Mouse (Mus musculus): ENCODE measurements at regions not wholly inside any gene's neighbourhood (a gene's known extent, or its start where the extent isn't known, plus 50 kb on each side); places are given as distances from the start of the nearest gene placed in this dataset.

DNA sequence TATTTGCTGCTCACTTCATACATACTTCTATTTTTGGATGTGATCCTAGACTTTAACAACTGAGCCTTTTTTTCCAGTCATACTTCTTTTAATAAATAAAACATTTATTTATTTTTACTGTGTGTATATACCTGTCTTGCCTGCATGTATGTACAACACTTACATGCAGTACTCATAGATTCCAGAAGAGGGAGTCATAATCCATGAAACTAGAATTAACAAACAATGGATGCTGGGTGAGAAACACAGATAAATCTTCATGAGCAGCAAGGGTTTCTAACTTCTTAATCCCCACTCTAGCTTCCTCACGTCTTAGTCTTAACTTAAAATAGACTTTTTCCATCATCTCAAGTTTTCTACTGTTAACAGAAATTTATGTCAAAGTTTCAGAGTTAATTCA lies 1253.7 kb upstream of the Nr2f1 start:
- Histone ChIP-seq H3K4me2 (replicated peaks; ENCODE audit: low read depth, low read length) (no peak overlapping the region), H3K4me3 (ENCODE audit: low read depth, low read length) (no peak overlapping the region), H3K9me3 (ENCODE audit: control insufficient read depth, low read length) (no peaks in the 10 kb centered on the region), H3K36me3 (ENCODE audit: control insufficient read depth, insufficient read depth, low read length) (no peaks in the 10 kb centered on the region), H3K27me3 (ENCODE audit: control insufficient read depth, insufficient read depth, low read length) (no peaks in the 10 kb centered on the region), H3K4me1 (replicated peaks; ENCODE audit: control insufficient read depth, insufficient read depth, low read length) (no peaks in the 10 kb centered on the region), H3K27ac (ENCODE audit: low read depth, low read length) (no peak overlapping the region), H3K9ac (ENCODE audit: low read depth, low read length) (no peak overlapping the region)
- ATAC-seq (ENCODE audit: low FRiP score) (no peak), DNase-seq (ENCODE audit: low spot score) (peak; percentile 37)
- WGBS, result 74% methylated on average over 1 of the region's 1 CpGs

DNA sequence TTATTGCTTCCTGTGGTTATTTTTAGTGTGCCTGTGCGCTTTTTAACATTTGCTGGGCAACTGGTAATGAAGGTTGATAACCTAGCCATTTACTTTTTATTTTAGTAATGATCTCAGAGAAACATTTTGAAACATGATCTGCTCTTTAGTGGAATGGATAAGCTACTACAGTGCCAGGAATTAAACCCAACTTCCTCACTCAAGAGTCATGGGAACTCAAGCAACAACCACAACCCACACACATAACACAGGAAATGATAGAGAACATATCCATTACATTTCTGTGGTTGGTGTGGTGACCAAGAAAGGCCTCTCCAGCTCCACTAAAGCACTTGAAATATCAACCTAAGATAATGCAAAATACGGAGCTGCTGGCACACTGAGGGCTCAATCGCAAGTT lies 1243.6 kb upstream of the Nr2f1 start:
- Histone ChIP-seq H3K4me3 (ENCODE audit: low read depth, low read length) (no peak overlapping the region), H3K4me2 (replicated peaks; ENCODE audit: low read depth, low read length) (no peak overlapping the region), H3K9ac (ENCODE audit: low read depth, low read length) (no peak overlapping the region), H3K4me1 (replicated peaks; ENCODE audit: control insufficient read depth, insufficient read depth, low read length) (no peaks in the 10 kb centered on the region), H3K27ac (ENCODE audit: low read depth, low read length) (no peak overlapping the region), H3K9me3 (ENCODE audit: control insufficient read depth, low read length) (no peaks in the 10 kb centered on the region), H3K36me3 (ENCODE audit: control insufficient read depth, insufficient read depth, low read length) (no peaks in the 10 kb centered on the region), H3K27me3 (ENCODE audit: control insufficient read depth, insufficient read depth, low read length) (no peaks in the 10 kb centered on the region)
- DNase-seq (ENCODE audit: low spot score) (no peak), ATAC-seq (ENCODE audit: low FRiP score) (no peak)
- 89% methylated on average over 3 of the region's 3 CpGs for WGBS

DNA sequence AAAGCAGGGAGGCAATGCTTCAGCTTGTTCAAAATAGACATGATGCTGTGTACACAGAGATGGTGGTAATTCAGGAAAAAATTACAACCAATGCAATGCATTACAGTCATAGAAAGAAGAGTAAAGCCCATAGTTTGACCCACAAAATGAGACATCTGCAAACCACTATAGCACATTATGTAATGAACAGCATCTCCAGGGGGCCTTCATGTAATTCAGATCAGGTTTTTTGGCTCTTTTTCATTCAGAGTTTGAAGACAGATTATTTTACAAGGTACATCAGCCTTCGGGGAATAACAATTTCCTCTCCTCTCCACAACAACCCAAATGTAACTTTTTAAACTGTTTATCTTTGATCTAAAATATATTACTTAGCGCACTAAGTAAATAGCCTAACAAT lies 1243.1 kb upstream of the Nr2f1 start:
- Histone ChIP-seq H3K4me1 (replicated peaks; ENCODE audit: control insufficient read depth, insufficient read depth, low read length) (no peaks in the 10 kb centered on the region), H3K36me3 (ENCODE audit: control insufficient read depth, insufficient read depth, low read length) (no peaks in the 10 kb centered on the region), H3K27ac (ENCODE audit: low read depth, low read length) (no peak overlapping the region), H3K9ac (ENCODE audit: low read depth, low read length) (no peak overlapping the region), H3K27me3 (ENCODE audit: control insufficient read depth, insufficient read depth, low read length) (no peaks in the 10 kb centered on the region), H3K4me3 (ENCODE audit: low read depth, low read length) (no peak overlapping the region), H3K9me3 (ENCODE audit: control insufficient read depth, low read length) (no peaks in the 10 kb centered on the region), H3K4me2 (replicated peaks; ENCODE audit: low read depth, low read length) (no peak overlapping the region)
- DNase-seq (ENCODE audit: low spot score) (no peak), ATAC-seq (ENCODE audit: low FRiP score) (no peak)
- WGBS, result 76% methylated on average over 2 of the region's 2 CpGs

DNA sequence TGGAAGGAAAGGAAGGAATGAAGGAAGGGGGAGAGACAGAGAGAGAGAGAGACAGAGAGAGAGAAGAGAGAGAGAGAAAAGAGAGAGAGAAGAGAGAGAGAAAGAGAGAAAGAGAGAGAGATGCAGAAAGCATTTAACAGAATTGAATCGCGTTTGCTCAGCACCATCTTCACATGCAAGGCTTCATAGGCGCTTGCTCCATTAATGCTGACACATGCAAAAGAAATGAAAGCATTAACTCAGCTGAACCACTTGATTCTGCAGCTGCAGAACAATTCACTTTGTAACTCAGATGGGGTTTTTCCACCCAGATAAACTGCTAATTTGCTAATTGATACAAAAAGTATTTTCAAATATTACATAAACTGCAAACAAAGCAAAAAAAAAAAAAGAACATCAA lies 1231.9 kb upstream of the Nr2f1 start:
- no peaks in the 10 kb centered on the region for H3K4me1 ChIP-seq (replicated peaks; ENCODE audit: control insufficient read depth, insufficient read depth, low read length)
- no peaks in the 10 kb centered on the region for H3K9me3 ChIP-seq (ENCODE audit: control insufficient read depth, low read length)
- no peaks in the 10 kb centered on the region for H3K27me3 ChIP-seq (ENCODE audit: control insufficient read depth, insufficient read depth, low read length)
- DNase-seq (ENCODE audit: low spot score), result no peak
- no peak overlapping the region for H3K27ac ChIP-seq (ENCODE audit: low read depth, low read length)
- no peak overlapping the region for H3K4me3 ChIP-seq (ENCODE audit: low read depth, low read length)
- 52% methylated on average over 3 of the region's 3 CpGs for WGBS
- H3K9ac ChIP-seq (ENCODE audit: low read depth, low read length), result no peak overlapping the region
- no peaks in the 10 kb centered on the region for H3K36me3 ChIP-seq (ENCODE audit: control insufficient read depth, insufficient read depth, low read length)
- ATAC-seq (ENCODE audit: low FRiP score), result no peak
- H3K4me2 ChIP-seq (replicated peaks; ENCODE audit: low read depth, low read length), result no peak overlapping the region

DNA sequence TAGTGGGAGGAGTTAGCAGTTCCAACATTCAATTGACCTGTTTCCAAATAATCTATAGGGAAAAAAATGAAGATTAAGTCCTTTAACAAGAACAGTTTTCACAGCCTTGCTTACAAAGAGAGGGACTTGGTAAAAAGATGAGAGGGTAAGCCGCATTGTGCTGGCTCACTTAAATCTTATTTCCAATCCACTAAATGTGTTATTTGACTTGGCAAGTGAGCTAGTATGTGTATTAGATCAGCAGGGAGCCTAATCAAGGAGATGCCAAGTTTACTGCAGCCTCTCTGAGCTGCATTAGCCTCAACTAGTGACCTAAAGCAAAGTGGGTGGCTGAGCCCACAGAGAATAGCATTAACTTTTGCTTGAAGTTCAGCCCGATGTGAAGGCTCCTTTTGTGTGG lies 1231.4 kb upstream of the Nr2f1 start:
- Histone ChIP-seq H3K27ac (ENCODE audit: low read depth, low read length) (no peak overlapping the region), H3K4me2 (replicated peaks; ENCODE audit: low read depth, low read length) (no peak overlapping the region)

DNA sequence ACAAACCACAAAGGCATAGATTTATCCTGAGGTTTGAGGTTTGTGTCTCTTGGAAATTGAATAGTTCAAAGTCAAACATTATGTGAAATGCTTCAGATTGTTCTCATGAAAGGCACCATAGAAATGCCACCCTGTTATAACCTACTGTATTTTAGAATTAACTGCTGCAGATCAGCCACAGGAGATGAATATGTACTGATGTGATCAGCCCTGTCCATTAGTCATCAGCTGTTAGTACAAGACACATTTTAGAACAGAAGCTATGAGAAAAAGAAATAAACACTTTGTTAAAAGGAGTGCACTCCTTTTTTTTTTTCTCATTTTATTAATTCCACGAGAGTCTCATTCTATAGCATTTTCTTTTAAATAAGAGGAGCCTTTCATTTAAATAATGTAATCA lies 1231.0 kb upstream of the Nr2f1 start:
- no peak overlapping the region for H3K9ac ChIP-seq (ENCODE audit: low read depth, low read length)
- no peaks in the 10 kb centered on the region for H3K36me3 ChIP-seq (ENCODE audit: control insufficient read depth, insufficient read depth, low read length)
- WGBS, result 43% methylated on average over 1 of the region's 1 CpGs
- no peak overlapping the region for H3K4me3 ChIP-seq (ENCODE audit: low read depth, low read length)
- no peaks in the 10 kb centered on the region for H3K27me3 ChIP-seq (ENCODE audit: control insufficient read depth, insufficient read depth, low read length)
- ATAC-seq (ENCODE audit: low FRiP score) (no peak), DNase-seq (ENCODE audit: low spot score) (no peak)
- H3K9me3 ChIP-seq (ENCODE audit: control insufficient read depth, low read length), result no peaks in the 10 kb centered on the region
- no peak overlapping the region for H3K4me2 ChIP-seq (replicated peaks; ENCODE audit: low read depth, low read length)
- H3K27ac ChIP-seq (ENCODE audit: low read depth, low read length), result no peak overlapping the region
- H3K4me1 ChIP-seq (replicated peaks; ENCODE audit: control insufficient read depth, insufficient read depth, low read length), result no peaks in the 10 kb centered on the region

More for the DNA sequence above, 1231.4 kb upstream of the Nr2f1 start:
- H3K9me3 ChIP-seq (ENCODE audit: control insufficient read depth, low read length), result no peaks in the 10 kb centered on the region
- H3K27me3 ChIP-seq (ENCODE audit: control insufficient read depth, insufficient read depth, low read length), result no peaks in the 10 kb centered on the region
- no peaks in the 10 kb centered on the region for H3K4me1 ChIP-seq (replicated peaks; ENCODE audit: control insufficient read depth, insufficient read depth, low read length)
- H3K4me3 ChIP-seq (ENCODE audit: low read depth, low read length), result no peak overlapping the region
- DNase-seq (ENCODE audit: low spot score) (no peak), ATAC-seq (ENCODE audit: low FRiP score) (no peak)
- H3K36me3 ChIP-seq (ENCODE audit: control insufficient read depth, insufficient read depth, low read length), result no peaks in the 10 kb centered on the region
- 28% methylated on average over 2 of the region's 2 CpGs for WGBS
- H3K9ac ChIP-seq (ENCODE audit: low read depth, low read length), result no peak overlapping the region

DNA sequence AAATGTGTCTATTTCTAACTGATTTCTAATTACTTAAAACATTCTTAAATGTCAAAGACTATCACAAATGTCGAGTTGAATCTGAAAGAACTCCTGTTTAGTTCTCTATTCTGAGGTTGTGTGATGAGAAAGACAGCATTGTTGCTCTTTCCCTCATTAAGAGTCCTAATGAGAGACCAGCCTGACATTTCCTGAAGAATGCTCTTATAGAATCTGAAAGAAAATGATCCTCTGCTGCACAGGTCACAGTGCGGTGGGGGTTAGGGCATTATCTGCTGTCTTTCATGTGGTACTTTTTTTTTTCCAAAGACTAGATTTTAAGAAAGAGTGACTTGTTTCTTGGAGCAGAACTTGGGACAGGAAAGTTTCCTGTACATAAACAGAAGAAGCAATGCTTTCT lies 1218.3 kb upstream of the Nr2f1 start:
- Histone ChIP-seq H3K4me2 (replicated peaks; ENCODE audit: low read depth, low read length) (no peak overlapping the region), H3K36me3 (ENCODE audit: control insufficient read depth, insufficient read depth, low read length) (no peaks in the 10 kb centered on the region), H3K9ac (ENCODE audit: low read depth, low read length) (no peak overlapping the region), H3K9me3 (ENCODE audit: control insufficient read depth, low read length) (no peaks in the 10 kb centered on the region), H3K4me1 (replicated peaks; ENCODE audit: control insufficient read depth, insufficient read depth, low read length) (no peaks in the 10 kb centered on the region), H3K4me3 (ENCODE audit: low read depth, low read length) (no peak overlapping the region), H3K27ac (ENCODE audit: low read depth, low read length) (no peak overlapping the region), H3K27me3 (ENCODE audit: control insufficient read depth, insufficient read depth, low read length) (no peaks in the 10 kb centered on the region)
- ATAC-seq (ENCODE audit: low FRiP score), result no peak
- DNase-seq (ENCODE audit: low spot score), result no peak
- WGBS, result 40% methylated on average over 2 of the region's 2 CpGs

DNA sequence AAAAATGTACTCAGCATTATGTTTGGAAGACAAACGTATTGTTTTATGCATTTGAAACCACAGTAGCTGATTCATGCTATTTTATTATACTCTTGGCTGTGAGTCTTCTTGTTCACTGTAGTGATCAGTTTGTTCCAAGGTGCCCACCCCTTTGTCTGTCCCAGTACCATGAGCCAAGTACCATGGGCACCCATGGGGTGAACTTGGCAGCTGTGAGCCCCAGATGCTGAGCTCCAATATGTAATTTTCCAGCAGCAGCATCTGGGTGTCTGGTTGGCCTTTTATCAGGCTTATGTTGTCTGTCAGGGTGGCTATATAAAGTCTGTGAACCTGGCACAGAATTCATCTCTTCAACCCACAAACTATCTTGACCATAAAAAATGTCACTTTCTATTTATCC lies 1200.5 kb upstream of the Nr2f1 start:
- Histone ChIP-seq H3K4me3 (ENCODE audit: low read depth, low read length) (no peak overlapping the region), H3K4me1 (replicated peaks; ENCODE audit: control insufficient read depth, insufficient read depth, low read length) (no peaks in the 10 kb centered on the region), H3K9ac (ENCODE audit: low read depth, low read length) (no peak overlapping the region), H3K27me3 (ENCODE audit: control insufficient read depth, insufficient read depth, low read length) (no peaks in the 10 kb centered on the region), H3K4me2 (replicated peaks; ENCODE audit: low read depth, low read length) (no peak overlapping the region), H3K9me3 (ENCODE audit: control insufficient read depth, low read length) (no peaks in the 10 kb centered on the region), H3K27ac (ENCODE audit: low read depth, low read length) (no peak overlapping the region), H3K36me3 (ENCODE audit: control insufficient read depth, insufficient read depth, low read length) (no peaks in the 10 kb centered on the region)
- 90% methylated on average over 1 of the region's 1 CpGs for WGBS
- ATAC-seq (ENCODE audit: low FRiP score) (no peak), DNase-seq (ENCODE audit: low spot score) (no peak)

DNA sequence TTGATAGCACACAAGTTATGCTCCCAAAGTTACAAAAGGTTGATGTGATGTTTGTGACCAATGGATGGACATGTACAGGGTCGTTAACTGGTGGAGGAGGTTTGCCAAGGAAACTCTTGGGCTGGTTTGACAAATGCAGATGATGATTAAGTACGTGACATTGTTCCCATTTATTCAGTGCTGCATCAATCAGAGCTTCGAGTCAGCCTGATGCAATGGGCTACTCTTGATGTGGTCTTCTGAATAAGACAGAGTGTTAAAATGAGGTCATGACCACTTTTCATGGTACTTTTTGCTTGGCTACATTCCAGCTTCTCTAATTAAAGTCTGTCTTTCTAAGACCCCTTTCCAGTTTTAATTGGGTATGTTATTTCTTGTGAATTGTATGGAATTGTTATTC lies 1194.4 kb upstream of the Nr2f1 start:
- no peak overlapping the region for H3K4me3 ChIP-seq (ENCODE audit: low read depth, low read length)
- H3K27ac ChIP-seq (ENCODE audit: low read depth, low read length), result no peak overlapping the region
- peak; percentile 22 for DNase-seq (ENCODE audit: low spot score)
- H3K36me3 ChIP-seq (ENCODE audit: control insufficient read depth, insufficient read depth, low read length), result no peaks in the 10 kb centered on the region
- no peaks in the 10 kb centered on the region for H3K4me1 ChIP-seq (replicated peaks; ENCODE audit: control insufficient read depth, insufficient read depth, low read length)
- H3K4me2 ChIP-seq (replicated peaks; ENCODE audit: low read depth, low read length), result no peak overlapping the region
- ATAC-seq (ENCODE audit: low FRiP score), result peak; percentile 73
- H3K9me3 ChIP-seq (ENCODE audit: control insufficient read depth, low read length), result no peaks in the 10 kb centered on the region
- no peak overlapping the region for H3K9ac ChIP-seq (ENCODE audit: low read depth, low read length)
- H3K27me3 ChIP-seq (ENCODE audit: control insufficient read depth, insufficient read depth, low read length), result no peaks in the 10 kb centered on the region
- WGBS, result 52% methylated on average over 3 of the region's 3 CpGs

Measured in hindbrain, embryonic 11.5 days (tissue).